Mouse (Mus musculus) forebrain, embryonic 12.5 days (tissue): ENCODE data around the gene Olfr1053. TPM values are rescaled to one million over a fixed set of nuclear protein-coding genes. Genes with fewer than 3 reads are reported as not detected.
"Not testable (repeated sequence)": the region's sequence is repeated elsewhere in the genome, so short reads cannot be mapped to it uniquely, and the experiment has no call there.

ENCODE experiments used
- ATAC-seq: fragments of 200-750 bp; cut with Nextera tagmentation; 2 replicates; pipeline ENCODE4 v1.8.0; 2017; ENCODE audit warnings: moderate TSS enrichment; ENCODE audit not compliant: low FRiP score
- H3K27ac ChIP-seq: fragments of 300-500 bp; sonication (generic); 2 replicates; pipeline ENCODE4 v1.5.1; 2016; ENCODE audit warnings: mild to moderate bottlenecking
- H3K27me3 ChIP-seq: fragments of 300-500 bp; sonication (generic); 2 replicates; pipeline ENCODE4 v1.6.1; 2016; ENCODE audit warnings: mild to moderate bottlenecking
- H3K36me3 ChIP-seq: fragments of 300-500 bp; sonication (generic); replicated peaks from 2 replicates; pipeline ENCODE4 v1.6.1; 2016; ENCODE audit warnings: mild to moderate bottlenecking
- H3K4me1 ChIP-seq: fragments of 300-500 bp; sonication (generic); 2 replicates; pipeline ENCODE4 v1.6.1; 2016
- H3K4me2 ChIP-seq: fragments of 300-500 bp; sonication (generic); 2 replicates; pipeline ENCODE4 v1.6.1; 2016; ENCODE audit warnings: mild to moderate bottlenecking, moderate library complexity
- H3K4me3 ChIP-seq: fragments of 300-500 bp; sonication (generic); replicated peaks from 2 replicates; pipeline ENCODE4 v1.5.1; 2016; ENCODE audit warnings: mild to moderate bottlenecking
- H3K9ac ChIP-seq: fragments of 300-500 bp; sonication (generic); 2 replicates; pipeline ENCODE4 v1.6.1; 2016; ENCODE audit warnings: mild to moderate bottlenecking
- H3K9me3 ChIP-seq: fragments of 300-500 bp; sonication (generic); 2 replicates; pipeline ENCODE4 v1.6.1; 2016
- WGBS: fragments of 180-500 bp; shearing (Covaris S2); methylation state at CpG from one replicate; pipeline ENCODE4 v1.1.7; 2016; 5-methylcytosine and 5-hydroxymethylcytosine counted together
- polyA plus RNA-seq: library from polyadenylated mRNA; unstranded; fragments of >200 nt; fragmentation: Nextera tagmentation; extraction: Ambion mirVana; gene quantifications from 2 replicates; pipeline ENCODE4 v1.2.1, GENCODE M21; 2016

The Olfr1053 gene
- polyA plus RNA-seq = not detected in 2 replicates

DNA sequence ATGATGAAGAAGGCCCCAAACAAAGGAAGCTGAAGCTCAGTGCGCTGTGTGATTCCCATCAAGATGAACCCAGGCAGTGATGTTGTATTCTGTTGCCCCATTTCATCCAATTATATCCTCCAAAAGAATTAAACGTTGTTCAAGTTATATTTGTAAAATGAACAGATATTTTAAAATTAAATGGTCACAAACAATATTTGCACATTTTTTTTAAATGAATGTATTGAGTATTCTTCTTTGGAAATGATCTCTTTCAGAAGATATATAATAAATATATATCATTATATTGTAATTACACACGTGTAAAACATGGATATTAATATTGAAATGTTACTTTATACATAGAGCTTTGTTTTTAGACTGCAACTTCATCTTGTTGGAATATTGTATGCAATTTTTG, at the start of gene Olfr1053:
TSS of gene Olfr1053 (minus strand) at position 101 of the 400 bp plus-strand sequence.
- no peak for ATAC-seq

DNA sequence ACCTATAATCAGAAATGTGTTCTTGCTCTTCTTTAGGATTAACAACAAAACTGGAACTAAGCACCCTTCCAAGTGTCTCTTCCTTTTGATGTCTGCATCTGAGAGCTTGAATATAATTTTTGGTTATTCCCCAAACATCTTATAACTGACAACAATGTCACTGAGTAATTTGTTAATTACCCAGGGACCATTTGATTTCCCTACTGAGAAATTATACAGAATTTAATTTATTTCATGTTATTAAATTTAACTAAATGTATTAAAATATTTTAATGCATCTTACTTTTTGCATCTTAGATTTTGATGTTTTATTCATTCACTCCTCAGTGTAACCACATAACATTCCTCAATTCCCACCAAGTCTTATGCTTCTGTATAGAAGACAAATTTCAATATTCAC, 47.3 kb upstream of the Olfr1053 start, which contains the start of gene Olfr1056:
TSS of gene Olfr1056 (minus strand) at position 101 of the 400 bp plus-strand sequence.
- Histone ChIP-seq H3K27me3 (no peaks in the 10 kb centered on the region), H3K27ac (no peak within 1 kb of the TSS), H3K9me3 (no peaks in the 10 kb centered on the region), H3K9ac (no peak within 1 kb of the TSS), H3K4me2 (no peak within 1 kb of the TSS), H3K36me3 (no peaks in the 10 kb centered on the region), H3K4me3 (no peak within 1 kb of the TSS), H3K4me1 (no peaks in the 10 kb centered on the region)
- ATAC-seq = no peak

More for the DNA sequence above, at the start of gene Olfr1053:
- H3K4me1 ChIP-seq = no peaks in the 10 kb centered on the region
- no peaks in the 10 kb centered on the region for H3K27me3 ChIP-seq
- H3K9me3 ChIP-seq = no peaks in the 10 kb centered on the region
- no peak within 1 kb of the TSS for H3K4me3 ChIP-seq
- WGBS = 63% methylated on average over 3 of the region's 3 CpGs
- no peaks in the 10 kb centered on the region for H3K36me3 ChIP-seq
- H3K9ac ChIP-seq = no peak within 1 kb of the TSS
- no peak within 1 kb of the TSS for H3K27ac ChIP-seq
- H3K4me2 ChIP-seq = no peak within 1 kb of the TSS

DNA sequence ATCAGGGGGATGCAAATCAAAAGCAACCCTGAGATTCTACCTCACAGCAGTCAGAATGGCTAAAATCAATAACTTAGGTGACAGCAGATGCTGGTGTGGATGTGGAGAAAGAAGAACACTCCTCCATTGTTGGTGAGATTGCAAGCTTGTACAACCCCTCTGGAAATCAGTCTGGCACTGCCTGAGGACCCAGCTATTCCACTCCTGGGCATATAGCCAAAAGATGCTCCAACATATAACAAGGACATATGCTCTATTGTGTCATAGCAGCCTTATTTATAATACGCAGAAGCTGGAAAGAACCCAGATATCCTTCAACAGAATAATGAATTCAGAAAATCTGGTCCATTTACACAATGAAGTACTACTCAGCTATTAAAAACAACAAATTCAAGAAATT, 36.7 kb upstream of the Olfr1053 start:
- H3K27ac ChIP-seq, H3K36me3 ChIP-seq, H3K9ac ChIP-seq, ATAC-seq, H3K27me3 ChIP-seq, H3K4me3 ChIP-seq, H3K9me3 ChIP-seq, H3K4me1 ChIP-seq, H3K4me2 ChIP-seq: not testable (repeated sequence)
- WGBS = 100% methylated on average over 1 of the region's 1 CpGs

DNA sequence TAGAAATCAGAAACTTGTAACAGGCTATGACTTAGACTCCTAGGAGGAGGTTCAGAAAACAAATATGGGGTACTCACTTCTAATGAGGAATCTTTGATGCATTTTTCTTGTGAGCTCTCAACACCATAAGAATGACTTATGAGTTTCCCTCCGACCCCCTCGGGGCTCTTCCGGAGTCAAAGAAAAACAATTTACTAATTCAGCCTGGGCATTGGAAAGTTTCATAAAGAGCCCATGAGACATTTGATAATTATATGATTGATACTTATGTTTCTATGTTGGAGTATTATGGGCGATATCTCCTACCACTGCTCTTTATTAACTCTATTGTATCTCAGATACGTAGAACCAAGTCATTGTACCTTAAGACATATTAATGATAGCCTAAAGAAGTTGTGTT, 35.1 kb upstream of the Olfr1053 start, which contains the start of gene Olfr1055:
TSS of gene Olfr1055 (minus strand) at position 101 of the 400 bp plus-strand sequence.
- no peak for ATAC-seq
- Histone ChIP-seq H3K27me3 (no peaks in the 10 kb centered on the region), H3K27ac (no peak within 1 kb of the TSS), H3K36me3 (no peaks in the 10 kb centered on the region), H3K4me2 (no peak within 1 kb of the TSS), H3K9ac (no peak within 1 kb of the TSS), H3K4me3 (no peak within 1 kb of the TSS), H3K4me1 (no peaks in the 10 kb centered on the region), H3K9me3 (no peaks in the 10 kb centered on the region)
- 94% methylated on average over 5 of the region's 5 CpGs for WGBS

DNA sequence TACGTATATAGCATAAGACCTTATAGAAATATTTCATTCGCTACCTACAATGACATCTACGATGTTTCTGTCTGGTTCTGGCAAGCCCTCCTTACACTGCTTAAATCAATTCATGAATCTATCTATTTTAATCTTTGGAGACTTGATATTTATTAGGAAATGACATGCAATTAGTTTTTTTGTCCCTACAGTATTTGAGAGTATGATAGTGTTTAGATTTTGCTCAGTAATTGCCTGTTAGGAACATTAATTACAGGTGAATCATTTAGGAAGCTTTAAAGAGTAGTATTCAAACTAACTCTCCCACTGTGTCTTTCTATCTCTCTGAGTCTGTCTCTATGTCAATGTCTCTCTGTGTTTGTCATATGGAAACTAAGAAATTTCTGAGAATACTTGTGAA, 20.2 kb upstream of the Olfr1053 start, which contains the start of gene Olfr1054:
TSS of gene Olfr1054 (minus strand) at position 101 of the 400 bp plus-strand sequence.
- Histone ChIP-seq H3K36me3 (no peaks in the 10 kb centered on the region), H3K4me2 (no peak within 1 kb of the TSS), H3K27me3 (no peaks in the 10 kb centered on the region), H3K27ac (no peak within 1 kb of the TSS), H3K4me1 (no peaks in the 10 kb centered on the region), H3K9me3 (no peaks in the 10 kb centered on the region), H3K9ac (no peak within 1 kb of the TSS), H3K4me3 (no peak within 1 kb of the TSS)
- 89% methylated on average over 3 of the region's 3 CpGs for WGBS
- ATAC-seq = no peak

- Histone ChIP-seq H3K9me3 (no peaks in the 10 kb centered on the region), H3K36me3 (no peaks in the 10 kb centered on the region), H3K9ac (no peak within 1 kb of the TSS), H3K4me1 (no peaks in the 10 kb centered on the region), H3K4me3 (no peak within 1 kb of the TSS), H3K27me3 (no peaks in the 10 kb centered on the region), H3K27ac (no peak within 1 kb of the TSS), H3K4me2 (no peak within 1 kb of the TSS)
- ATAC-seq = no peak
Observed at GRCm38 (mm10) chr2:86292155-86292554, 22.9 kb downstream of the Olfr1053 start, which contains the start of gene Olfr1052. Gene Olfr1052 (plus strand): TSS chr2:86292455.

DNA sequence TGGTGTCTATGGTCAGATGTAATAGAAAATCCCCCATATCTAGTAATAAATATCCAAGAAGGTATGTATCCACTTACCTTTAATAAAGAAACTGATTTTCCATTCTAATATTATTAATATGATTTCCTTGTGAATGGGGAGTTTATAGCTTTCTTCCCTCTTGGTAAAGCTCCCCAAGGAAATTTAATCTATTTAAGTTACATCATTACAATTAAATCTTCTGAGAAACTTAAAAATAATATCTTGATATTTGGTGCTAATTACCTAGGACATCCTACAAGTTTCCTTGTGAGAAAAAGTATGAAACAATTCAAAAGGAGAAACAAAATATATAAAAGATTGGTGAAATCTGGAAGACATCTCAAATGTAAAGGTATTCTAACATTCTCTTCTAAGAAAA, 36.1 kb downstream of the Olfr1053 start, which contains the start of gene Olfr1051:
TSS of gene Olfr1051 (minus strand) at position 101 of the 400 bp plus-strand sequence.
- H3K9me3 ChIP-seq, H3K4me1 ChIP-seq, H3K27me3 ChIP-seq, H3K27ac ChIP-seq, ATAC-seq, H3K36me3 ChIP-seq, H3K4me2 ChIP-seq, H3K4me3 ChIP-seq, H3K9ac ChIP-seq: not testable (repeated sequence)

Other genes with a start within 250 kb of the Olfr1053 start
- gene Olfr1036, start 241.3 kb downstream of the Olfr1053 start, polyA plus RNA-seq = not detected in 2 replicates
- gene Olfr1037, start 227.9 kb downstream of the Olfr1053 start, polyA plus RNA-seq = not detected in 2 replicates
- gene Olfr1039, start 179.4 kb downstream of the Olfr1053 start, polyA plus RNA-seq = not detected in 2 replicates
- not detected in 2 replicates for gene Olfr1040, start 168.6 kb downstream of the Olfr1053 start, polyA plus RNA-seq
- not detected in 2 replicates for gene Olfr1042, start 153.4 kb downstream of the Olfr1053 start, polyA plus RNA-seq
- gene Olfr1043, start 147.8 kb downstream of the Olfr1053 start, polyA plus RNA-seq = not detected in 2 replicates
- not detected in 2 replicates for gene Olfr1044, start 137.5 kb downstream of the Olfr1053 start, polyA plus RNA-seq
- not detected in 2 replicates for gene Olfr52, start 129.6 kb downstream of the Olfr1053 start, polyA plus RNA-seq
- not detected in 2 replicates for gene Olfr1045, start 112.3 kb downstream of the Olfr1053 start, polyA plus RNA-seq
- gene Olfr1046, start 96.0 kb downstream of the Olfr1053 start, polyA plus RNA-seq = not detected in 2 replicates
- not detected in 2 replicates for gene Olfr1047, start 83.9 kb downstream of the Olfr1053 start, polyA plus RNA-seq
- not detected in 2 replicates for gene Olfr1048, start 75.0 kb downstream of the Olfr1053 start, polyA plus RNA-seq
- gene Olfr1049, start 57.0 kb downstream of the Olfr1053 start, polyA plus RNA-seq = not detected in 2 replicates
- not detected in 2 replicates for gene Olfr1051, start 36.2 kb downstream of the Olfr1053 start, polyA plus RNA-seq
- gene Olfr1052, start 22.8 kb downstream of the Olfr1053 start, polyA plus RNA-seq = not detected in 2 replicates
- gene Olfr1054, start 20.1 kb upstream of the Olfr1053 start, polyA plus RNA-seq = not detected in 2 replicates
- gene Olfr1055, start 35.0 kb upstream of the Olfr1053 start, polyA plus RNA-seq = not detected in 2 replicates
- gene Olfr1056, start 47.2 kb upstream of the Olfr1053 start, polyA plus RNA-seq = not detected in 2 replicates
- gene Olfr1057, start 63.1 kb upstream of the Olfr1053 start, polyA plus RNA-seq = not detected in 2 replicates
- not detected in 2 replicates for gene Olfr1058, start 73.3 kb upstream of the Olfr1053 start, polyA plus RNA-seq
- gene Olfr1061, start 98.8 kb upstream of the Olfr1053 start, polyA plus RNA-seq = not detected in 2 replicates
- gene Olfr1062, start 111.5 kb upstream of the Olfr1053 start, polyA plus RNA-seq = not detected in 2 replicates
- gene Olfr1065, start 135.3 kb upstream of the Olfr1053 start, polyA plus RNA-seq = not detected in 2 replicates
- not detected in 2 replicates for gene Olfr1066, start 141.0 kb upstream of the Olfr1053 start, polyA plus RNA-seq
- not detected in 2 replicates for gene Olfr228, start 172.1 kb upstream of the Olfr1053 start, polyA plus RNA-seq
- not detected in 2 replicates for gene Olfr1076, start 193.2 kb upstream of the Olfr1053 start, polyA plus RNA-seq
- gene Olfr1079, start 227.2 kb upstream of the Olfr1053 start, polyA plus RNA-seq = not detected in 2 replicates
- not detected in 2 replicates for gene Olfr1080, start 243.0 kb upstream of the Olfr1053 start, polyA plus RNA-seq